Mouse (Mus musculus) liver (tissue): ENCODE measurements around the gene Stambp.
"Not testable (repeated sequence)": the region's sequence is repeated elsewhere in the genome, so short reads cannot be mapped to it uniquely, and the experiment has no call there.

Experiments
- DNase-seq: peaks from one replicate; pipeline ENCODE4 v3.0.0-alpha.2; 2020; ENCODE audit warnings: mixed read lengths

Stambp gene

GRCm38 (mm10) chr6:83572671-83573070 lies at the start of gene Stambp:
Stambp (minus strand) TSS chr6:83572729.
- no peak for DNase-seq

GRCm38 (mm10) chr6:83619955-83620354 lies 47.4 kb upstream of the Stambp start:
- no peak for DNase-seq

- no peak for DNase-seq
These were observed 45.2 kb upstream of the Stambp start for GRCm38 (mm10) chr6:83617581-83618335.

- DNase-seq, result no peak
These were observed 44.0 kb upstream of the Stambp start for GRCm38 (mm10) chr6:83616512-83616911.

GRCm38 (mm10) chr6:83614469-83614868 lies 41.9 kb upstream of the Stambp start:
- no peak for DNase-seq

- DNase-seq, result no peak
These were observed 40.4 kb upstream of the Stambp start for GRCm38 (mm10) chr6:83612976-83613375.

GRCm38 (mm10) chr6:83599636-83600174 lies 27.2 kb upstream of the Stambp start:
- no peak for DNase-seq

GRCm38 (mm10) chr6:83599060-83599550 lies 26.6 kb upstream of the Stambp start:
- no peak for DNase-seq

GRCm38 (mm10) chr6:83598646-83599045 lies 26.1 kb upstream of the Stambp start:
- DNase-seq, result peak; percentile 55

- DNase-seq, result no peak
These were observed 25.5 kb upstream of the Stambp start for GRCm38 (mm10) chr6:83597988-83598387.

GRCm38 (mm10) chr6:83595035-83595434 lies 22.5 kb upstream of the Stambp start:
- DNase-seq, result no peak

GRCm38 (mm10) chr6:83593896-83594295 lies 21.4 kb upstream of the Stambp start:
- no peak for DNase-seq

GRCm38 (mm10) chr6:83592051-83592450 lies 19.5 kb upstream of the Stambp start:
- DNase-seq, result no peak

- DNase-seq, result no peak
These were observed 17.8 kb upstream of the Stambp start for GRCm38 (mm10) chr6:83590301-83590700.

- not testable (repeated sequence) for DNase-seq
These were observed 14.7 kb upstream of the Stambp start for GRCm38 (mm10) chr6:83587191-83587590.

GRCm38 (mm10) chr6:83585328-83585727 lies 12.8 kb upstream of the Stambp start:
- DNase-seq, result not testable (repeated sequence)

GRCm38 (mm10) chr6:83583591-83583990 lies 11.1 kb upstream of the Stambp start:
- no peak for DNase-seq

GRCm38 (mm10) chr6:83582938-83583270 lies 10.4 kb upstream of the Stambp start:
- DNase-seq, result peak; percentile 28

GRCm38 (mm10) chr6:83582135-83582937 lies 9.8 kb upstream of the Stambp start:
- no peak for DNase-seq

GRCm38 (mm10) chr6:83577534-83577933 lies 5.0 kb upstream of the Stambp start:
- no peak for DNase-seq

GRCm38 (mm10) chr6:83575609-83576008 lies 3.1 kb upstream of the Stambp start:
- no peak for DNase-seq

GRCm38 (mm10) chr6:83571840-83572667 lies 475 bp downstream of the Stambp start:
- peak; percentile 89 for DNase-seq
